Mouse (Mus musculus): ENCODE results near the gene Rtp4.

GRCm38 (mm10) chr16:23653028-23653427, 132.9 kb downstream of the Rtp4 start:
- TF ChIP-seq FLI1 (IDR thresholded peaks at IDR 0.05; ENCODE audit: low read length) (no peak), GATA1 (IDR thresholded peaks at IDR 0.05; ENCODE audit: borderline replicate concordance, low read length) (no peak)

Data from megakaryocyte, embryonic 14.5 days (primary cell).